Mouse (Mus musculus) liver, embryonic 11.5 days (tissue): ENCODE results near the gene Wdfy3. TPM values are rescaled to one million over a fixed set of nuclear protein-coding genes. Genes with fewer than 3 reads are reported as not detected.

Experiments used
- ATAC-seq: fragments of 200-750 bp; cut with Nextera tagmentation; replicated peaks from 2 replicates; pipeline ENCODE4 v1.8.0; 2017; ENCODE audit warnings: moderate number of reproducible peaks, mild to moderate bottlenecking, moderate TSS enrichment, moderate library complexity; ENCODE audit not compliant: low FRiP score
- DNase-seq: peaks from one replicate; pipeline ENCODE4 v3.0.0-alpha.2; 2017; ENCODE audit warnings: low spot score
- H3K27ac ChIP-seq: fragments of 300-500 bp; sonication (generic); 2 replicates; pipeline ENCODE4 v1.5.1; 2014; ENCODE audit warnings: mild to moderate bottlenecking, low read depth, low read length, control low read depth
- H3K27me3 ChIP-seq: fragments of 300-500 bp; sonication (generic); replicated peaks from 2 replicates; pipeline ENCODE4 v1.6.1; 2014; ENCODE audit warnings: low read length, mixed read lengths; ENCODE audit not compliant: control insufficient read depth, insufficient read depth
- H3K36me3 ChIP-seq: fragments of 300-500 bp; sonication (generic); 2 replicates; pipeline ENCODE4 v1.6.1; 2014; ENCODE audit warnings: mild to moderate bottlenecking, low read length, moderate library complexity, mixed read lengths; ENCODE audit not compliant: control insufficient read depth, insufficient read depth
- H3K4me1 ChIP-seq: fragments of 300-500 bp; sonication (generic); replicated peaks from 2 replicates; pipeline ENCODE4 v1.6.1; 2014; ENCODE audit warnings: low read length, mixed read lengths; ENCODE audit not compliant: control insufficient read depth, insufficient read depth
- H3K4me2 ChIP-seq: fragments of 300-500 bp; sonication (generic); 2 replicates; pipeline ENCODE4 v1.6.1; 2014; ENCODE audit warnings: mild to moderate bottlenecking, control low read depth, moderate library complexity
- H3K4me3 ChIP-seq: fragments of 300-500 bp; sonication (generic); 2 replicates; pipeline ENCODE4 v1.5.1; 2014; ENCODE audit warnings: low read depth, low read length, control low read depth
- H3K9ac ChIP-seq: fragments of 300-500 bp; sonication (generic); 2 replicates; pipeline ENCODE4 v1.6.1; 2014; ENCODE audit warnings: low read depth, low read length, control low read depth
- H3K9me3 ChIP-seq: fragments of 300-500 bp; sonication (generic); 2 replicates; pipeline ENCODE4 v1.6.1; 2016; ENCODE audit warnings: low read length, inconsistent platforms, mixed read lengths; ENCODE audit not compliant: control insufficient read depth
- WGBS: fragments of 180-500 bp; shearing (Covaris S2); extraction: QIAGEN DNeasy Blood & Tissue Kit; methylation state at CpG from one replicate; pipeline ENCODE4 v1.1.7; 2014; 5-methylcytosine and 5-hydroxymethylcytosine counted together
- polyA plus RNA-seq: library from polyadenylated mRNA; unstranded; fragments of >200 nt; fragmentation: Nextera tagmentation; extraction: Ambion mirVana; gene quantifications from 2 replicates; pipeline ENCODE4 v1.2.1, GENCODE M21; 2014

The Wdfy3 gene
- polyA plus RNA-seq, 1 experiment from 2014 or later = 12.7 TPM

DNA sequence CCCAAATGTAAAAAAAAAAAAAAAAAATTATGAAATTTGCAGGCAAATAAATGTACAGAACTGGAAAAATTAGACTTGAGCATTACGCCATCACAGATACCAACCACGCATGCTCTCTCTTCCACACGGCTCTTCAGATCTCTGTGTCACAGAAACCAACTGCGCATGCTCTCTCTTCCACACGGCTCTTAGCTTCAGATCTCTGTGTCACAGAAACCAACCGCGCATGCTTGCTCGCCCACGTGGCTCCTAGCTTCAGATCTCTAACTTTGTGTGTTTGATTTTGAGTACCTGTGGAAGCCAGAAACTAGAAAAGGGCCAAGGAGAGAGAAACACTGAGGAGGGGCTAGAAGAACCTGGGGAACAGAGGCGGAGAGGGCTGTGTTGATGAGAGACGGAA, 46.3 kb downstream of the Wdfy3 start:
- no peak for DNase-seq

DNA sequence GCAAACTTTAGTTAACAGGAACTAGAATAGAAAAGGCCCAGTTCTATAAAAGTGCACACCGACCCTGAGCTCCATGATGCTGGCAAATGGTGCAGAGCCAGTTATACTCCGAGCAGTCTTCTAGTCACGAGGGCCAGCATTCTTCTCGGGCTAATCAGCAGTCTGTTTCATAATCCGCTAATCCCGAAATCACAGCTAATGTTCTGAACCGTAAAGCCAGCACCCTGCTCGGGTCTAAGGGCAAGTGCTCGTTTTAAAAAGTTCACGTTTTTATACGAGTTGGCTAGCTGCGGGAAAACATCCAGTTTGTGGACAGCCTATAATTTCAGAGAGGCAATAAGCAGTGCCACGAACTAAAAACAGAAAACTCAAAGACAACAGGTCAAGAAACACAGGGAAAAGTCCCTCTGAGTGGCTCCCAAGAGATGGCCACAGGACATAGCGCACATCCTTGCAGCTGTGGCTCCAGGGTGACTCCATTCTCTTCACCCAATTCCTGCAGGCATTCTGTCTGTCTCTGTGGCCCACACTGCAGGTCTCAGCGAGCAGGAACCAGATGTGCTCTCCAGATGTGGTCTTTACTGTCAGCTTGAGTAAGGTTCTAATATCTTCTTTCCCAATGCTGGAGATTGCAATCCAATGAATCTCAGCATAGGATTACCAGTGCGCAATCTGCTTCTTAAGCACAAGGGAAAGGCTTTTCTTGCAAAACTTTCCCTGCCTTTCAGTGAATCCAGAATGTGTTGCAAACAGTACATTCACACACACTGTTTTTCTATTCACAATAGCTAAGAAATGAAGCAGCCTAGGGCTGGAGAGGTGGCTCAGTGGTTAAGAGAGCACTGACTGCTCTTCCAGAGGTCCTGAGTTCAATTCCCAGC, 47.5 kb downstream of the Wdfy3 start:
- H3K36me3 ChIP-seq = peaks cover 13% of the 10 kb centered on the region
- no peaks in the 10 kb centered on the region for H3K27me3 ChIP-seq
- H3K4me2 ChIP-seq = no peak overlapping the region
- ATAC-seq (no peak), DNase-seq (no peak)
- H3K4me1 ChIP-seq = no peaks in the 10 kb centered on the region
- H3K9me3 ChIP-seq = no peaks in the 10 kb centered on the region
- H3K9ac ChIP-seq = no peak overlapping the region
- H3K27ac ChIP-seq = no peak overlapping the region
- 89% methylated on average over 16 of the region's 16 CpGs for WGBS
- H3K4me3 ChIP-seq = no peak overlapping the region

More for the DNA sequence above, 46.3 kb downstream of the Wdfy3 start:
- ATAC-seq = no peak
- Histone ChIP-seq H3K4me1 (no peaks in the 10 kb centered on the region), H3K27ac (no peak overlapping the region), H3K27me3 (no peaks in the 10 kb centered on the region), H3K4me2 (no peak overlapping the region), H3K9me3 (no peaks in the 10 kb centered on the region), H3K4me3 (no peak overlapping the region), H3K36me3 (peaks cover 16% of the 10 kb centered on the region), H3K9ac (no peak overlapping the region)
- 94% methylated on average over 11 of the region's 11 CpGs for whole genome bisulfite sequencing

DNA sequence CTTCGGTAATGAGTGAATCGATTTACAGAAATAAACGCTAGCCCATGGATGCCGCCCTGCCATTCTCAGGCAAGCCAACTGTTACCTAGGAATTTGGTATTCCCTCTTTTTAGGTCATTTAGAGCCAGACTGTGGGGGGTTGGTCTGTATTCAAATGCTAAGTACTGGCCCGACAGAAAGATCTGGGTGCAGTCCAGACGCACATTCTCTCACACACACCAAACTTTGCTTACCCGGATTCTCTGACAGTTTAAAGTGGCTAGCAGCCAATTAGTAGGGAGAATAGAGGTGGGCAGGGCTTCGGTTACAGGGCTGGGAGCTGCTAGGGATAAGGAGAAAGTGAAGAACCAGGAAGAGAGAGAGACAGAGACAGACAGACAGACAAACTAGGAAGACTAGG, 55.5 kb downstream of the Wdfy3 start:
- no peaks in the 10 kb centered on the region; the same call in 1 of the 2 replicates for H3K4me1 ChIP-seq
- no peak overlapping the region for H3K27ac ChIP-seq
- H3K27me3 ChIP-seq = no peaks in the 10 kb centered on the region
- no peak overlapping the region for H3K4me2 ChIP-seq
- 92% methylated on average over 8 of the region's 8 CpGs for WGBS
- no peaks in the 10 kb centered on the region for H3K9me3 ChIP-seq
- DNase-seq (no peak), ATAC-seq (no peak)
- no peak overlapping the region for H3K4me3 ChIP-seq
- peaks cover 3% of the 10 kb centered on the region; the same call in 1 of the 2 replicates for H3K36me3 ChIP-seq
- no peak overlapping the region for H3K9ac ChIP-seq

DNA sequence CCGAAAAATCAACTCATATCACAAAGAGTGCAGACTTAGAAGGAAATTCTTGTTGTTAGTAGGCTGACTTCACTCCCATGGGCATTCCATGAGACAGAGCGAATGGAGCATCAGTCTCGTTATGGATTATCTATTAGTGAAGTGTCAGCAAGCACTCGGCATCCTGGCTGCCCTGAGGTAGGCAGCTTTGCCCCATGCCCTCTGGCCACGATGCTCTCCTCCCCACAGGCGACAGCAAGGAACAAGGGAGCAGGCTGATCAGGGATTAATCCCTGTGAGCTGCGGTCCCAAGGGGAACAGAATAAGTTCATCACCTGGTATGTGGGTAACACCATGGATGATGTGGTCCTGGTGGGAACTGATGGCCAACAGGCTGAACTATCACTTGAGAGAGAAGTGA, 55.9 kb downstream of the Wdfy3 start:
- Histone ChIP-seq H3K27ac (no peak overlapping the region), H3K9ac (no peak overlapping the region)

DNA sequence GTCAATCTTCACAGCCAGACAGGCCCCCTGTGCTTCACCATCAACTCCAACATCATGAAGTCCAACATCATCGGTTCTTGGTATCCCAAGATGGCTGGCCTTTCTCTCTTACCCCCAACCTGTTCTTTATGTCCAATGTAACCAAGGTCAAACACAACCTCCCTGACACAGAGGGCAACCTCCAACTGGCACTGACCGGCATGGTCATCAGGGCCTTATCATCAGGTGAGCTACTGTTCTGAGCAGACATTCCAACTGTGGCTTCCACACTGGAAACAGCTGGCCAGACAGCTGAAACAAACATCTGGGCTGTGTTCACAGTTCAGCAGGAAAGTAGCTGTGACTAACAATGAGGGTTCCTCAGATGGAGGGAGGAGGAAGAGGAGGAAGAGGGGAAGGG, 58.8 kb downstream of the Wdfy3 start:
- peaks cover 2% of the 10 kb centered on the region; the same call in 1 of the 2 replicates for H3K4me1 ChIP-seq
- ATAC-seq (no peak), DNase-seq (no peak)
- no peak overlapping the region for H3K4me2 ChIP-seq
- H3K27ac ChIP-seq = no peak overlapping the region
- H3K27me3 ChIP-seq = no peaks in the 10 kb centered on the region
- no peaks in the 10 kb centered on the region for H3K9me3 ChIP-seq
- peaks cover 3% of the 10 kb centered on the region; the same call in 1 of the 2 replicates for H3K36me3 ChIP-seq
- H3K4me3 ChIP-seq = no peak overlapping the region
- 78% methylated on average over 2 of the region's 2 CpGs for WGBS
- H3K9ac ChIP-seq = no peak overlapping the region

More for the DNA sequence above, 55.9 kb downstream of the Wdfy3 start:
- WGBS = 94% methylated on average over 7 of the region's 7 CpGs
- no peaks in the 10 kb centered on the region for H3K9me3 ChIP-seq
- DNase-seq = no peak
- no peak for ATAC-seq
- H3K36me3 ChIP-seq = peaks cover 3% of the 10 kb centered on the region; the same call in 1 of the 2 replicates
- no peak overlapping the region for H3K4me3 ChIP-seq
- no peaks in the 10 kb centered on the region; the same call in 1 of the 2 replicates for H3K4me1 ChIP-seq
- no peak overlapping the region for H3K4me2 ChIP-seq
- no peaks in the 10 kb centered on the region for H3K27me3 ChIP-seq

DNA sequence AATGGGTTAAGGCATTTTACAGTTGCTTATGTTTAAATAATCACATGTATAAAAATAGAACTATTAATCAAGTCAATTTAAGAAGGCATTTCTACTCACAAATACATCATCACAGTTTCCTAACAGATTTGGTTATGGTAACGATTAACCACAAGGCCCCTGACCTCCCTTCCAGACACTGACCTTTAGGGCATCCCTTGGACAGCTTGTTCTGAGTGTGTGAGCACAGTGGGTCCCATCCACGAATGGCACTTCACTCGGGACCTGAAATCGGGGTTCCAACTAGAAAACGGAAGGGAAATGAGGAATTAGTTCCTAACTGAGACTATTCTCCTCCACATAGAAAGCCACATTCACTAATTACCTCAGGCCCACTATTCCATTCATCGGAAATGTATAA, 60.1 kb downstream of the Wdfy3 start:
- H3K4me1 ChIP-seq = peaks cover 2% of the 10 kb centered on the region; the same call in 1 of the 2 replicates
- ATAC-seq (no peak), DNase-seq (no peak)
- H3K9ac ChIP-seq = no peak overlapping the region
- no peak overlapping the region for H3K4me2 ChIP-seq
- H3K27ac ChIP-seq = no peak overlapping the region
- H3K27me3 ChIP-seq = no peaks in the 10 kb centered on the region
- WGBS = 88% methylated on average over 6 of the region's 6 CpGs
- no peaks in the 10 kb centered on the region; the same call in 1 of the 2 replicates for H3K36me3 ChIP-seq
- H3K9me3 ChIP-seq = no peaks in the 10 kb centered on the region
- no peak overlapping the region for H3K4me3 ChIP-seq

DNA sequence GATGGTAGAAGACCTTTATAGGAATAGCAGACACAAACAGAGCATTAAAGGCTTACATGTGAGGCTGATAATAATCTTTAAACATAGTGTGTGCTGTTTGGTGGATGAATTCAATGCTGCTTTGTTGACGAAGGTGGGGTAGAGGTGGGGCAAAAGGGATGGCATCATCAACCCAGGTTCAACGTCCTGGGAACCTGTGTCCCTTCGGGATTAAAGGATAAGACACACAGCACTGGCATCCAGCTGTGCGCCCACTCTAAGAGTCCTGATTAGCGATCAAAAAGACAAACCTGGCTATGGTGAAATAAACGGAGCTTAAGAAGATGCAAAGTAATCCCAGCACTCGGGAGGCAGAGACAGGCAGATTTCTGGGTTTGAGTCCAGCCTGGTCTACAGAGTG, 61.0 kb downstream of the Wdfy3 start:
- Histone ChIP-seq H3K4me1 (peaks cover 2% of the 10 kb centered on the region; the same call in 1 of the 2 replicates), H3K4me3 (no peak overlapping the region), H3K9ac (no peak overlapping the region), H3K27ac (no peak overlapping the region), H3K36me3 (no peaks in the 10 kb centered on the region; the same call in 1 of the 2 replicates), H3K4me2 (no peak overlapping the region), H3K27me3 (no peaks in the 10 kb centered on the region), H3K9me3 (no peaks in the 10 kb centered on the region)
- no peak for ATAC-seq
- no peak for DNase-seq
- WGBS = 86% methylated on average over 7 of the region's 7 CpGs

DNA sequence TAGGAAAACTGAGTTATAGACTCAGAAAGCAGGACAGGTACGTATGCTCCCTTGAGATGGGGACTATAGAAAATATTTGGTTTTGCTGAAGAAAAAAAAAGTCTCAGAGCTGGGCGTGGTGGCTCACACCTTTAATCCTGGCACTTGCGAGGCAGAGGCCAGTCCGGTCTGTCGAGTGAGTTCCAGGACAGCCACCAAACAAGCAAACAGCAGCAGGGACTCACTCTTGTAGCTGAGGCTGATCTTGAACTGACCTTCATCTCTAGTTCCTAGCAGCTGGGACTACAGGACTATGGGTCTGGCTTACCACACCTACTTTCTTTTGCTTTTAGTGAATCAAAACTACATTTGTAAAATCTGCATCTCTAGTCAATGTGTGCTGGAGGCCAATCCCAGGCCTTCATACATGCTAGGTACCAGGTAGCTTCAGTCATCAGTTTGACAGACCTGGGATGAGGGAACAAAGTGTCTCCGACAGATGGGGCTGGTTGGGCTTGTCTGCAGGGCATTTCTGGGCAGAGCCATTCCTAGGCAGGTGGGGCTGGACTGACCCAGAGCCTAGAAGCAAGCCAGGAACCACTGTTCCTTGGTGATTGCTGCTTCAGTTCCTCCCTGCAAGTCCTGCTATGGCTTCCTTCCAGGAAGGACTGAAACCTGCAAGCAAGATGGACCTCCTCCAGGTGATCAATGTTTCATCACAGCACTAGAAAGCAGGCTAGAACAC, 63.3 kb downstream of the Wdfy3 start:
- H3K27ac ChIP-seq = no peak overlapping the region
- WGBS = 84% methylated on average over 6 of the region's 6 CpGs

More for the DNA sequence above, 63.3 kb downstream of the Wdfy3 start:
- Histone ChIP-seq H3K9me3 (no peaks in the 10 kb centered on the region), H3K4me1 (peaks cover 2% of the 10 kb centered on the region; the same call in 1 of the 2 replicates), H3K4me2 (no peak overlapping the region), H3K36me3 (no peaks in the 10 kb centered on the region; the same call in 1 of the 2 replicates), H3K9ac (no peak overlapping the region), H3K4me3 (no peak overlapping the region), H3K27me3 (no peaks in the 10 kb centered on the region)
- no peak for ATAC-seq
- no peak for DNase-seq
